Mouse (Mus musculus): ENCODE measurements around the gene Atp2b1.
A peak's percentile ranks its signal among the peaks of the same experiment; 100 is the strongest.

Atp2b1 gene

GRCm38 (mm10) chr10:98913961-98914809, at the start of gene Atp2b1:
TSS of gene Atp2b1 (plus strand) at chr10:98914406.
- peak; percentile 95 for DNase-seq (ENCODE audit: extremely low spot score)

GRCm38 (mm10) chr10:98864851-98865250, 49.4 kb upstream of the Atp2b1 start:
- no peak for DNase-seq (ENCODE audit: extremely low spot score)

GRCm38 (mm10) chr10:98866836-98867370, 47.3 kb upstream of the Atp2b1 start:
- DNase-seq (ENCODE audit: extremely low spot score): no peak

- no peak for DNase-seq (ENCODE audit: extremely low spot score)
Measured at GRCm38 (mm10) chr10:98868351-98868908, 45.8 kb upstream of the Atp2b1 start.

GRCm38 (mm10) chr10:98877855-98878254, 36.4 kb upstream of the Atp2b1 start:
- no peak for DNase-seq (ENCODE audit: extremely low spot score)

- no peak for DNase-seq (ENCODE audit: extremely low spot score)
Measured at GRCm38 (mm10) chr10:98878636-98879035, 35.6 kb upstream of the Atp2b1 start.

- no peak for DNase-seq (ENCODE audit: extremely low spot score)
Measured at GRCm38 (mm10) chr10:98880057-98880456, 34.1 kb upstream of the Atp2b1 start.

- no peak for DNase-seq (ENCODE audit: extremely low spot score)
Measured at GRCm38 (mm10) chr10:98880711-98881110, 33.5 kb upstream of the Atp2b1 start.

GRCm38 (mm10) chr10:98881492-98881891, 32.7 kb upstream of the Atp2b1 start:
- DNase-seq (ENCODE audit: extremely low spot score): no peak

GRCm38 (mm10) chr10:98882587-98882986, 31.6 kb upstream of the Atp2b1 start:
- no peak for DNase-seq (ENCODE audit: extremely low spot score)

GRCm38 (mm10) chr10:98884445-98884844, 29.8 kb upstream of the Atp2b1 start:
- no peak for DNase-seq (ENCODE audit: extremely low spot score)

- DNase-seq (ENCODE audit: extremely low spot score): no peak
Measured at GRCm38 (mm10) chr10:98886770-98887271, 27.4 kb upstream of the Atp2b1 start.

- no peak for DNase-seq (ENCODE audit: extremely low spot score)
Measured at GRCm38 (mm10) chr10:98891361-98891760, 22.8 kb upstream of the Atp2b1 start.

- no peak for DNase-seq (ENCODE audit: extremely low spot score)
Measured at GRCm38 (mm10) chr10:98897507-98897906, 16.7 kb upstream of the Atp2b1 start.

- no peak for DNase-seq (ENCODE audit: extremely low spot score)
Measured at GRCm38 (mm10) chr10:98897913-98898748, 16.1 kb upstream of the Atp2b1 start.

- DNase-seq (ENCODE audit: extremely low spot score): no peak
Measured at GRCm38 (mm10) chr10:98901533-98901932, 12.7 kb upstream of the Atp2b1 start.

GRCm38 (mm10) chr10:98905987-98906386, 8.2 kb upstream of the Atp2b1 start:
- no peak for DNase-seq (ENCODE audit: extremely low spot score)

- no peak for DNase-seq (ENCODE audit: extremely low spot score)
Measured at GRCm38 (mm10) chr10:98906941-98907549, 7.2 kb upstream of the Atp2b1 start.

GRCm38 (mm10) chr10:98913610-98913960, 621 bp upstream of the Atp2b1 start:
- no peak for DNase-seq (ENCODE audit: extremely low spot score)

- peak; percentile 84 for DNase-seq (ENCODE audit: extremely low spot score)
Measured at GRCm38 (mm10) chr10:98914810-98915241, 620 bp downstream of the Atp2b1 start.

- DNase-seq (ENCODE audit: extremely low spot score): no peak
Measured at GRCm38 (mm10) chr10:98915398-98915931, 1.3 kb downstream of the Atp2b1 start.

All from embryo, embryonic 9.5 days (tissue).